Mouse (Mus musculus) lung, postnatal 0 days (tissue): ENCODE data around the gene Qprt.

Experiments used
- CTCF ChIP-seq: IDR thresholded peaks from 2 replicates; pipeline ENCODE4 v1.5.1; 2016; ENCODE audit warnings: antibody characterized with exemption, mild to moderate bottlenecking
- EP300 ChIP-seq: IDR thresholded peaks from 2 replicates; pipeline ENCODE4 v1.6.1; 2016; ENCODE audit warnings: antibody characterized with exemption, mild to moderate bottlenecking, control low read depth

DNA sequence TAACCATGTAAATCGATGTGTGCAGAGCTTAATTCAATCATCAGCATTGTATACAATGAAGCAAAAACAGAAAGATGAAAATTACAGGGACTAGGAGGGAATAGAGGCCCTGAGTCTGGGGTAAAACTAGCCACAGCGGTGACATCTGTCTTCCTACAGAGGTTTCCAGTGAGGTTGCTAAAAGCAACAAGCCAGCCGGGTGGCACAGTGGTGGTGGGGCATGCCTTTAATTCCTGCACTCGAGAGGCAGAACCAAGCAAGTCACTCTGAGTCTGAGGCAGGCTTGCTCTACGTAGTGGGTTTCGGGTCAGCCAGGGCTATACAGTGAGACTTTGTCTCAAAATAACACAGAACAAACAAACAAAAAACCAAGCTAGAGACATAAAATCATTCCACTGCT lies 19.9 kb downstream of the Qprt start:
- no peak for TF ChIP-seq CTCF
- TF ChIP-seq EP300 = no peak
